In genomic region chr3:133218501-133218900, GRCm38 (mm10) we compare ENCODE assay signal across 16 mouse cellular contexts. TPM values are rescaled to one million over a fixed set of nuclear protein-coding genes. Genes with fewer than 3 reads are reported as not detected.
"Had no signal": no experiment of that assay in that cellular context is flagged by ENCODE, and none has a peak within 500 bp of the region (broad histone marks: within the 10 kb centered on the region; RNA-seq: fewer than 3 reads in every experiment).

No protein-coding gene starts in this region.

- H3K27me3 ChIP-seq: kidney, embryonic 15.5 days; liver, embryonic 15.5 days; midbrain, embryonic 13.5 days; neural tube, embryonic 12.5 days had no signal

- H3K36me3 ChIP-seq: kidney, embryonic 15.5 days; limb, embryonic 10.5 days; liver, embryonic 15.5 days; midbrain, embryonic 13.5 days; neural tube, embryonic 12.5 days had no signal

- H3K9ac ChIP-seq: kidney, embryonic 15.5 days; liver, embryonic 15.5 days; midbrain, embryonic 13.5 days; neural tube, embryonic 12.5 days had no signal

- H3K4me3 ChIP-seq: kidney, embryonic 15.5 days; left cerebral cortex, adult 2 months; limb, embryonic 10.5 days; liver, embryonic 15.5 days; midbrain, embryonic 13.5 days; neural tube, embryonic 12.5 days had no signal

- H3K4me1 ChIP-seq: limb, embryonic 10.5 days; liver, embryonic 15.5 days; midbrain, embryonic 13.5 days; neural tube, embryonic 12.5 days had no signal

- ATAC-seq: lung, postnatal 0 days; midbrain, embryonic 13.5 days had no signal

- H3K4me2 ChIP-seq: kidney, embryonic 15.5 days; liver, embryonic 11.5 days; liver, embryonic 15.5 days; midbrain, embryonic 13.5 days; neural tube, embryonic 12.5 days had no signal

- DNase-seq: kidney, postnatal 25 days; lung, adult 2 months; lung, postnatal 36 days; right cerebral cortex, postnatal 4 days; spleen, adult 18-20 months; thymus, adult 18-20 months; thymus, postnatal 25 days had no signal

- H3K9me3 ChIP-seq: kidney, embryonic 15.5 days; limb, embryonic 10.5 days; liver, embryonic 15.5 days; midbrain, embryonic 13.5 days; neural tube, embryonic 12.5 days had no signal

- H3K27ac ChIP-seq: kidney, embryonic 15.5 days; left cerebral cortex, adult 2 months; limb, embryonic 10.5 days; liver, embryonic 15.5 days; midbrain, embryonic 13.5 days; neural tube, embryonic 12.5 days had no signal

RNA-seq across cellular contexts. Expression of gene Arhgef38, which starts 16.2 kb away (rescaled TPM):
- polyA plus RNA-seq: limb, embryonic 10.5 days; liver, embryonic 11.5 days; liver, embryonic 15.5 days; neural tube, embryonic 12.5 days; urinary bladder, adult 2 months had no signal
